Mouse (Mus musculus) stomach, postnatal 0 days (tissue): ENCODE data around the gene Crygb.

Source experiments
- CTCF ChIP-seq: IDR thresholded peaks from 2 replicates; pipeline ENCODE4 v1.5.1; 2016; ENCODE audit warnings: antibody characterized with exemption, low read depth, mild to moderate bottlenecking, moderate library complexity
- EP300 ChIP-seq: optimal IDR thresholded peaks from 2 replicates; pipeline ENCODE3; 2016; ENCODE audit warnings: antibody characterized with exemption

GRCm38 (mm10) chr1:65113536-65114172 is 31.6 kb upstream of the Crygb start:
- TF ChIP-seq CTCF (no peak), EP300 (no peak)
